Mouse (Mus musculus) heart, postnatal 10 days (tissue): ENCODE results near the gene Mettl5. TPM values are rescaled to one million over a fixed set of nuclear protein-coding genes. Genes with fewer than 3 reads are reported as not detected.
A peak's percentile ranks its signal among the peaks of the same experiment; 100 is the strongest.

Experiments used
- DNase-seq, 2 experiments: peaks; one replicate each; pipeline ENCODE4 v3.0.0; 2021
- intact Hi-C: fragments of 180-260 bp; cut with DNase I; formaldehyde crosslinking; loops from one replicate; pipeline ENCODE4 v1.15.1; 2025
- total RNA-seq, 2 experiments: library from RNA; stranded (reverse); gene quantifications; 2 replicates each; pipeline ENCODE4 v1.2.3; 2021

Gene Mettl5
- total RNA-seq, 2 experiments from 2014 or later: 19.0 to 20.6 TPM

DNA sequence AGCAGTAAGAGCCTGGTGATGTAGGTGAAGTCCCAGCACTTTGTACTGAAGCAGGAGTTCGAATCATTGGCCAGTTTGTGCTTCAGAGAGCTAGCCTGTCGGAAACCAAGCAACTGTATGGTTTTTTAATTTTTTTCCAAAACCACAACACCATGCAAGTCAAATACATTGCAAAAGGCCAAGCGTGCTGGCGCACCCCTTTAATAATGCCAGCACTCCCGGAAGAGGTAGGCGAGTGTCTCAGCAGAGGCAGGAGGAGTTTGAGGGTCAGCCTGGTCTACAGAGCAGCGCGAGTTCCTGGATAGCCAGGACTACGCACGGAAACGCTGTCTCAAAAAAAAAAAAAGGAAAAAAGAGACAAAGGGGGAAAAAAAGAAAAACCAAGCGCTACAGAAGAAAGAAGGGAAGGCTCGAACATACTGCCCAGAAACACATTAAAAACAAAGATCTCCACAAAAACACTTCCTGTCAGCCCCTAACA, 24.4 kb downstream of the Mettl5 start:
- intact Hi-C loops: loop anchor here (1.0 to 10.0 kb wide), 4 partner anchors 37 to 226 kb away; no protein-coding TSS in a partner anchor
- DNase-seq: peak in 1 of 2 experiments; percentile 41

- intact Hi-C loops: loop anchor here (5.0 kb wide), 1 partner anchor 99 kb away; no protein-coding TSS in a partner anchor
- DNase-seq: no peak
Observed at GRCm38 (mm10) chr2:69857882-69858281, 27.5 kb downstream of the Mettl5 start.

- intact Hi-C loops: loop anchor here (5.0 kb wide), 1 partner anchor 101 kb away; no protein-coding TSS in a partner anchor
- DNase-seq: peak in 1 of 2 experiments; percentile 9
Observed at GRCm38 (mm10) chr2:69856392-69856791, 29.0 kb downstream of the Mettl5 start.

GRCm38 (mm10) chr2:69851427-69852058, 33.9 kb downstream of the Mettl5 start:
- intact Hi-C loops: no loop called here
- no peak for DNase-seq

- intact Hi-C loops: no loop called here
- DNase-seq: peak; percentile 36 to 37
Observed at GRCm38 (mm10) chr2:69849215-69849614, 36.2 kb downstream of the Mettl5 start.

GRCm38 (mm10) chr2:69840261-69840660, 45.2 kb downstream of the Mettl5 start:
- intact Hi-C loops: no loop called here
- no peak for DNase-seq

DNA sequence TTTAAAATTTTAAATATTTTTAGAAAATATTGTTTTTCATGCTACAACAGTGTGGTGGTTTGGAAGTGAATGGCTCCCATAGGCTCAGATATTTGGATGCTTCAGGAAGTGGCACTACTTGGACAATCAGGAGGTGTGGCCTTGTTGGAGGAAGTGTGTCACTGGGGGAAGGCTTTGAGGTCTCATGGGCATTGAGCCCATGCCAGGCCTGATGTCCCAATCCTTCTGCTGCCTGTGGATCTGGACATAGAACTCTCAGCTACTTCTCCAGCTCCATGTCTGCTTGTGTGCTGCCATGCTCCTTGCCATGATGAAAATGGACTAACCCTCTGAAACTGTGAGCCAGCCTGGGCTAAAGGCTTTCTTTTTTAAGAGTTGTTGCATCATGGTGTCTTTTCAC, 46.7 kb downstream of the Mettl5 start:
- intact Hi-C loops: no loop called here
- DNase-seq: no peak

DNA sequence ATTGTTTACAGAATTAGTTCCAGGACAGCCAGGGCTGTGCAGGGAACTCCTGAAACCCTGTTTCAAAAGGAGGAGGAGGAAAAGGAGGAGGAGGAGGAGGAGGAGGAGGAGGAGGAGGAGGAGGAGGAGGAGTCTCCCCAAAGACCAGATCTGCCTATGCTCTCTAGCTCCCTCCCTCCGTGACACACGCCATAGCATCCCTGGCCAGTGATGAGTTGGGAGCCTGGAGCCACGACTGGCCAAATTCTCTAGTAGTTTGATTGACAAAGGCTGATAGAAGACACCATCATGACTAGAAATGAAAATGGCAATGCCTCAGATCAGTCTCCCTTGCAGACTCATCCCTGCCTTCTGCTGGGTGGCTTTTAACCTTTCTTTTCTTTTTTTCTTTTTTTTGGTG, 47.4 kb downstream of the Mettl5 start:
- no peak for DNase-seq
- intact Hi-C loops: no loop called here

- DNase-seq: no peak
- intact Hi-C loops: no loop called here
Observed at GRCm38 (mm10) chr2:69837244-69837967, 48.0 kb downstream of the Mettl5 start.

DNA sequence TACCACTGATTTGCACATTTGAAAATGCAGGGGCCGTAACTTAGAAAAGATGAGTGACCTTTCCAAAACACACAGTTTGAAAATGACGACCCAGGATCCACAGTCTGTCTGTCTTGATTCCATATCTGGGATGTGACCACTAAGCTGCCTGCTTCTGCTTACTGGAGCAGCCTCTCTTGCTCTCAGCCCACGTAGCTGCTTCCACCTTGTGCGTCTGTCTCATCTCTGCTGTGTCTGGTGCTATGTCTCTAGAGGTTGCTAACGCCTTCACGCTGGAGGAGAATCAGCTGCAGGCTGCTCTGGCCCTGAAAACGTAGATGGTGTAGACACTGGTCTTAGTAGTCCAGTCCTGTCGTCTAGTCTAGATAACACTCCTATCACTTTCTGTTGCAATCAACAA, 55.3 kb downstream of the Mettl5 start:
- DNase-seq: no peak
- intact Hi-C loops: no loop called here

- DNase-seq: no peak
- intact Hi-C loops: no loop called here
Observed at GRCm38 (mm10) chr2:69829680-69830079, 55.7 kb downstream of the Mettl5 start.

DNA sequence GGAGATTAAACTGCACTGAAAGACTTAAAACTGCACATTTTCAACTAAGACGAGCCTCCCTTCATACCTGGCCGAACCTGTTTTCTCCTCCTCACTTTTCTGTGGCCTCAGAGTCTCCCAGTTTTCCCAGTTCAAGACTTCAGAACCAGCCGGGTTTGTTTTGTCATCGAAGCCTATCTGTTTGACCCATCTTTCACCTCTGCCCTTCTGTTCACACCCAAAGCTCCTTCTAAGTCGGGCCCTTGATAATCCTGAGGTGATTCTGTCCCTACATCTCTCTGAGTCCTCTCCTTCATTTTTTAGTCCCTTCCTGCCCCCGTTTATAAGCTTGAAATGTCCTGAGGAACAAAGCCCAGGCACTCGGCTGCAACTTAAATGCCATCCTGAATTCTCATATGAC, 57.4 kb downstream of the Mettl5 start:
- no peak for DNase-seq
- intact Hi-C loops: no loop called here

GRCm38 (mm10) chr2:69826380-69826779, 59.0 kb downstream of the Mettl5 start:
- intact Hi-C loops: loop anchor here (2.0 kb wide), 1 partner anchor 64 kb away; no protein-coding TSS in a partner anchor
- DNase-seq: peak; percentile 23 to 34

DNA sequence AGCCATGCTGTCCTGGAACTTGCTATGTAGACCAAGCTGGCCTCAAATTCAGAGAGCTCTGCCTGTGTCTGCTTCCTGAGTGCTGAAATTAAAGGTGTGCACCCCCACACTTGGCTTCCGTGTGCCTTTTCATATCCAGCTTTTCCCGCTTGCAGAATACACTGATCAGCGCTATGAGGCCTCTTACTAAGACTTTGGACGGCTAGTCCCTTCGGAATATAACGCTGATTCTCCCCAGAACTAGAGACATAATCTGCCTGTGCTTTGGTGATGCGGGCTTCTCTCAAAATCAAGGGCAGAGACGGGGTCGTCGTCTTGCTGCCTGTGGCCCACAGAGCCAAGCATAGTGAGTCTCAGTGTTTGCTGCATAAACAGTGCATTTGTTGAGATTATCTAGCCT, 59.5 kb downstream of the Mettl5 start:
- intact Hi-C loops: loop anchor here (2.0 kb wide), 1 partner anchor 63 kb away; no protein-coding TSS in a partner anchor
- DNase-seq: no peak

GRCm38 (mm10) chr2:69823129-69823677, 62.2 kb downstream of the Mettl5 start:
- intact Hi-C loops: loop anchor here (2.0 kb wide), 1 partner anchor 38 kb away; the partner anchor contains the start of gene Ssb
- peak in 1 of 2 experiments; percentile 62 for DNase-seq

DNA sequence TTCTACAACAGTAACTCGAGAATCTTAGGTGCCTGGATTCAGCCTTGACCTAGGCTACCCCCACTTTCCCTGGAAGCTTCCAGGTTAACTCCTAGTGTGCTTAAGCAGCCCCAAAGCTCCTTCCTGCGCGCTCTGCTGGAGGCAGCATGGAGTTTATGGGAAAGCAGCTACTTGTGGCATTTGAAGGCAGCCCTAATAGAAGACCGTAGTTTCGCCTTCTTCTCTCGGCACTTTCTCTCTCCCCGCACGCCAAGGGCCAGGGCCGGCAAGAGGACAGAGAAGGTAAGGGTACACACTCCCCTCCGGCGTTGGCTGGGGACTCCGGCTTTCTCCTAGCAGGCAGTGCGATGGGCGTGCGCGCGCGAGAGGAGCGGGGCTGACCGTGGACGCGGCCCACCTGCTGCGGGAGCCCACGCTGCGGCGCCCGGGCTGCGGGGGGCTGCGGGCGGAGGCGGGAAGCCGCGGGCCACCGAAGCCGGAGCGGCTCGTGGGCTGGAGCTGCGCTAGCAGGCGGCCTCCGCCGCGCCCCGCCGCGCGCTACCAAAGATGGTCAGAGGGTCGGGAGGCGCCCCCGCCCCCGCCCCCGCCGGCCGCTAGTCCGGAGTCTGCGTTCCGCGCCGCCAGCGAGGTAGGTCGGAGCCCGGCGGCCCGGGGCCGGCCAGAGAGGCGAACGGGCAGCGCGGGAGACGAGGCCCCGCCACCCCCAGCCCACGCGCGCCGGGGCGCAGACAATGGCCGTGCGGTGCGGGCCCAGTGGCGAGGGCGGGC, 62.9 kb downstream of the Mettl5 start:
- DNase-seq: peak; percentile 70 to 72
- intact Hi-C loops: loop anchor here (2.0 kb wide), 1 partner anchor 38 kb away; the partner anchor contains the start of gene Ssb

DNA sequence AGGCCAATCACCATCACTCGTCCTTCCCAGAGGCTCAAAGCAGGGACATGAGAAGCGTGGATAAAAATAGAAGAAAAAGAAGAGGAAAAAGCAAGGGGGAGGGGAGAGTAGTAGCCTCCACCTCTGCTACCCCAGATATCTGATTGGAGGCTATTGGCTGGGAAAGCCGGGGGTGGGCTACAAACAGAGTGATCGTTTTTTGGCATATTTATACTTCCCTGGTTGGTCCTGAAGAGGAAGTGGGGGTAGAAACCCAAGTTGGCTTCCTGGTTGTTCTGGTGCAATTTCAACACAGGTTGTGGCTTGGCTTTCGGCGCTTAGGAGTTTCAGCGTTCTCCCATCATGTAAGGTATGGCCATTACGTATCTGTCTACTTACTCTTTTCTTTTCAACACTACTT, 63.7 kb downstream of the Mettl5 start, which contains the start of gene Klhl23:
Gene Klhl23, plus strand, starts transcription at position 234 of the 400 bp plus-strand sequence.
- DNase-seq: peak; percentile 40 to 41

More for the DNA sequence above, 63.7 kb downstream of the Mettl5 start, which contains the start of gene Klhl23:
- intact Hi-C loops: loop anchor here (2.0 kb wide), 2 partner anchors 19 to 39 kb away; partner anchors contain the start of gene Ssb
